Mouse (Mus musculus) erythroblast, embryonic 14.5 days (primary cell): ENCODE data around the gene Acad10.

Experiments
- GATA1 ChIP-seq: IDR thresholded peaks from 2 replicates; pipeline ENCODE4 v1.6.1; 2012; ENCODE audit warnings: low read length, inconsistent platforms, mixed read lengths
- TAL1 ChIP-seq: IDR thresholded peaks from 3 replicates; pipeline ENCODE4 v1.6.1; 2012; ENCODE audit warnings: low read length, inconsistent platforms, mixed read lengths

DNA sequence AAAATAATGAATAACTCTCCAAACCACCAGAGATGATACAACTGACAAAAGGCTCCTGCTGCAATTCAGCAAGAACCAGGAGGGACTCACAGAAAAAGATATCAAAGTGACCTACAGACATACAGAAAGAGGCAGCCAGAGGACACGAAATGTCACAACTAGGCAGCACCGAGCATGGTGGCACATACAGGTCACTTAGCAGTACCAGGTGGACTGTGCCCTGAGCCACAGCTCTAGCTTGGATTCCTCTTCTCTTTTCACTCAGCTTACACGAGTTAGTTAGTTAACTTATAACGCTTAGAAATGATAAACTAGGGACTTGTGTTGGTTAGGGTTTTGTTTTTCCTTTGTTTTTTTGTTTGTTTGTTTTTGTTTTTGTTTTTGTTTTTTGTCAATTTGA lies 5.8 kb downstream of the Acad10 start:
- TF ChIP-seq GATA1 (no peak), TAL1 (no peak)
